Mouse (Mus musculus) heart, embryonic 11.5 days (tissue): ENCODE measurements around the gene Kbtbd3. TPM values are rescaled to one million over a fixed set of nuclear protein-coding genes. Genes with fewer than 3 reads are reported as not detected.

ENCODE experiments used
- ATAC-seq: fragments of 200-750 bp; cut with Nextera tagmentation; replicated peaks from 2 replicates; pipeline ENCODE4 v1.8.0; 2017; ENCODE audit warnings: moderate library complexity; ENCODE audit not compliant: insufficient number of reproducible peaks, low FRiP score, low TSS enrichment
- H3K27ac ChIP-seq: fragments of 300-500 bp; sonication (generic); 2 replicates; pipeline ENCODE4 v1.5.1; 2014; ENCODE audit warnings: mild to moderate bottlenecking, low read depth, low read length
- H3K27me3 ChIP-seq: fragments of 300-500 bp; sonication (generic); 2 replicates; pipeline ENCODE4 v1.6.1; 2014; ENCODE audit warnings: mild to moderate bottlenecking, low read length, mixed read lengths; ENCODE audit not compliant: control insufficient read depth, insufficient read depth
- H3K36me3 ChIP-seq: fragments of 300-500 bp; sonication (generic); 2 replicates; pipeline ENCODE4 v1.6.1; 2014; ENCODE audit warnings: mild to moderate bottlenecking, low read length, moderate library complexity, mixed read lengths; ENCODE audit not compliant: control insufficient read depth, insufficient read depth
- H3K4me1 ChIP-seq: fragments of 300-500 bp; sonication (generic); 2 replicates; pipeline ENCODE4 v1.6.1; 2014; ENCODE audit warnings: low read length; ENCODE audit not compliant: control insufficient read depth, insufficient read depth
- H3K4me2 ChIP-seq: fragments of 300-500 bp; sonication (generic); 2 replicates; pipeline ENCODE4 v1.6.1; 2014; ENCODE audit warnings: mild to moderate bottlenecking, moderate library complexity
- H3K4me3 ChIP-seq: fragments of 300-500 bp; sonication (generic); 2 replicates; pipeline ENCODE4 v1.5.1; 2014; ENCODE audit warnings: low read depth, low read length
- H3K9ac ChIP-seq: fragments of 300-500 bp; sonication (generic); 2 replicates; pipeline ENCODE4 v1.6.1; 2014; ENCODE audit warnings: mild to moderate bottlenecking, low read depth, low read length, moderate library complexity
- H3K9me3 ChIP-seq: fragments of 300-500 bp; sonication (generic); replicated peaks from 2 replicates; pipeline ENCODE4 v1.6.1; 2016; ENCODE audit warnings: low read length; ENCODE audit not compliant: control insufficient read depth
- WGBS: fragments of 180-500 bp; shearing (Covaris S2); extraction: QIAGEN DNeasy Blood & Tissue Kit; methylation state at CpG from one replicate; pipeline ENCODE4 v1.1.7; 2014; ENCODE audit not compliant: insufficient replicate concordance; 5-methylcytosine and 5-hydroxymethylcytosine counted together
- polyA plus RNA-seq: library from polyadenylated mRNA; unstranded; fragments of >200 nt; fragmentation: Nextera tagmentation; extraction: Ambion mirVana; gene quantifications from 2 replicates; pipeline ENCODE4 v1.2.1, GENCODE M21; 2014

The Kbtbd3 gene
- 6.4 and 7.9 TPM in 2 replicates for polyA plus RNA-seq

- WGBS: under 1% methylated on average over 53 of the region's 53 CpGs
- ATAC-seq: peak; percentile 98
- H3K9ac ChIP-seq: peak within 1 kb of the TSS; percentile 91
- H3K4me1 ChIP-seq: peaks cover 14% of the 10 kb centered on the region
- peak within 1 kb of the TSS; percentile 95 for H3K27ac ChIP-seq
- H3K4me3 ChIP-seq: peak within 1 kb of the TSS; percentile 83
- H3K9me3 ChIP-seq: no peaks in the 10 kb centered on the region
- H3K27me3 ChIP-seq: no peaks in the 10 kb centered on the region
- H3K4me2 ChIP-seq: peak within 1 kb of the TSS; percentile 86
- no peaks in the 10 kb centered on the region for H3K36me3 ChIP-seq
Measured at GRCm38 (mm10) chr9:4309351-4310085, at the start of gene Kbtbd3, which contains the start of gene Aasdhppt. Kbtbd3 (plus strand) TSS chr9:4309833. Aasdhppt (minus strand) TSS chr9:4309471.

- Histone ChIP-seq H3K36me3 (no peaks in the 10 kb centered on the region), H3K4me3 (peak overlapping the region; percentile 16), H3K27ac (no peak overlapping the region), H3K9ac (no peak overlapping the region), H3K27me3 (no peaks in the 10 kb centered on the region), H3K4me1 (no peaks in the 10 kb centered on the region), H3K4me2 (peak overlapping the region; percentile 19; the same call in 1 of the 2 replicates), H3K9me3 (peaks cover 14% of the 10 kb centered on the region)
- 44% methylated on average over 62 of the region's 65 CpGs for WGBS
- no peak; the same call in 1 of the 2 replicates for ATAC-seq
Measured at GRCm38 (mm10) chr9:4259841-4260745, 49.5 kb upstream of the Kbtbd3 start.

GRCm38 (mm10) chr9:4260746-4261090 is 48.9 kb upstream of the Kbtbd3 start:
- H3K4me1 ChIP-seq: no peaks in the 10 kb centered on the region
- no peak for ATAC-seq
- H3K27ac ChIP-seq: no peak overlapping the region
- H3K9me3 ChIP-seq: peaks cover 14% of the 10 kb centered on the region
- no peaks in the 10 kb centered on the region for H3K27me3 ChIP-seq
- no peaks in the 10 kb centered on the region for H3K36me3 ChIP-seq
- H3K9ac ChIP-seq: no peak overlapping the region
- 59% methylated on average over 12 of the region's 12 CpGs for WGBS
- peak overlapping the region; percentile 16 for H3K4me3 ChIP-seq
- H3K4me2 ChIP-seq: no peak overlapping the region

DNA sequence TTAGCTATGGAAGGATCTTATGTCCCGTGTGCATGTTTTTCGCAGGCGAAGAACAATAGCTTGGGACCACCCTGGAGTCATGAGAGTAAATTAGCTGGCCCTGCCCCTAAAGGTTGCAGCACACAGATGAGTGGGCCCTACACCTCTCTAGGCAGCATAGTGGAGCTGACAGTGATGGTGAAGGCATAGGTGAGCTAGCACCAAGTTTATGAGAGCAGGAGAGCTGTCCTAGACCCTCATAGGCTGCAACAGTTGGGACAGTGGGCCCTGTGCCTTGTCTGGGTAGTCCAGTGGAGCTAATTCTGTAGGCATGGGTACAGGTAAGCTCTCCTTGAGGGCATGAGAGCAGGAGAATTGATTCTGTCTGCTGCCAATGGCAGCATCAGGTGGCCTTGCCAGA is 42.8 kb upstream of the Kbtbd3 start:
- no peaks in the 10 kb centered on the region for H3K27me3 ChIP-seq
- no peak overlapping the region for H3K9ac ChIP-seq
- no peak overlapping the region for H3K27ac ChIP-seq
- H3K4me2 ChIP-seq: no peak overlapping the region
- H3K36me3 ChIP-seq: no peaks in the 10 kb centered on the region
- no peak for ATAC-seq
- H3K9me3 ChIP-seq: no peaks in the 10 kb centered on the region
- no peak overlapping the region for H3K4me3 ChIP-seq
- no peaks in the 10 kb centered on the region for H3K4me1 ChIP-seq
- 89% methylated on average over 3 of the region's 3 CpGs for WGBS

- Histone ChIP-seq H3K4me1 (no peaks in the 10 kb centered on the region), H3K4me2 (no peak overlapping the region), H3K27me3 (no peaks in the 10 kb centered on the region), H3K4me3 (no peak overlapping the region), H3K36me3 (0 out of 2 replicates have a peak, but pooled peaks cover 2% of the 10 kb centered on the region), H3K9ac (no peak overlapping the region), H3K9me3 (no peaks in the 10 kb centered on the region), H3K27ac (no peak overlapping the region)
- ATAC-seq: no peak
- 36% methylated on average over 3 of the region's 3 CpGs for WGBS
Measured at GRCm38 (mm10) chr9:4283850-4284249, 25.8 kb upstream of the Kbtbd3 start.

- no peak for ATAC-seq
- no peak overlapping the region for H3K27ac ChIP-seq
- no peaks in the 10 kb centered on the region for H3K27me3 ChIP-seq
- no peak overlapping the region for H3K4me3 ChIP-seq
- H3K36me3 ChIP-seq: peaks cover 4% of the 10 kb centered on the region; the same call in 1 of the 2 replicates
- H3K4me1 ChIP-seq: no peaks in the 10 kb centered on the region
- 74% methylated on average over 2 of the region's 2 CpGs for WGBS
- H3K9me3 ChIP-seq: no peaks in the 10 kb centered on the region
- no peak overlapping the region for H3K9ac ChIP-seq
- no peak overlapping the region for H3K4me2 ChIP-seq
Measured at GRCm38 (mm10) chr9:4300466-4300865, 9.2 kb upstream of the Kbtbd3 start.

GRCm38 (mm10) chr9:4304867-4305266 is 4.8 kb upstream of the Kbtbd3 start:
- Histone ChIP-seq H3K36me3 (peaks cover 4% of the 10 kb centered on the region; the same call in 1 of the 2 replicates), H3K9me3 (no peaks in the 10 kb centered on the region), H3K4me3 (no peak overlapping the region), H3K27me3 (no peaks in the 10 kb centered on the region), H3K27ac (no peak overlapping the region), H3K4me1 (peaks cover 5% of the 10 kb centered on the region; the same call in 1 of the 2 replicates), H3K9ac (no peak overlapping the region), H3K4me2 (no peak overlapping the region)
- 55% methylated on average over 1 of the region's 1 CpGs for WGBS
- ATAC-seq: no peak

- under 1% methylated on average over 36 of the region's 36 CpGs for WGBS
- ATAC-seq: peak; percentile 32
Measured at GRCm38 (mm10) chr9:4308628-4309350, 844 bp upstream of the Kbtbd3 start.

More at GRCm38 (mm10) chr9:4308628-4309350, 844 bp upstream of the Kbtbd3 start:
- no peaks in the 10 kb centered on the region for H3K27me3 ChIP-seq
- peak overlapping the region; percentile 79 for H3K4me2 ChIP-seq
- no peaks in the 10 kb centered on the region for H3K36me3 ChIP-seq
- peak overlapping the region; percentile 80 for H3K9ac ChIP-seq
- peaks cover 14% of the 10 kb centered on the region for H3K4me1 ChIP-seq
- peak overlapping the region; percentile 95; the same call in 1 of the 2 replicates for H3K27ac ChIP-seq
- H3K4me3 ChIP-seq: peak overlapping the region; percentile 83
- no peaks in the 10 kb centered on the region for H3K9me3 ChIP-seq
